In genomic region chr11:50303406-50303805, GRCm38 (mm10) we compare ENCODE assay signal across 23 mouse cellular contexts. TPM values are rescaled to one million over a fixed set of nuclear protein-coding genes. Genes with fewer than 3 reads are reported as not detected.
"Had no signal": no experiment of that assay in that cellular context is flagged by ENCODE, and none has a peak within 500 bp of the region (broad histone marks: within the 10 kb centered on the region; RNA-seq: fewer than 3 reads in every experiment).

No protein-coding gene starts in this region.

- H3K4me2 ChIP-seq: lung, embryonic 15.5 days; midbrain, embryonic 11.5 days; midbrain, embryonic 13.5 days; midbrain, embryonic 15.5 days; neural tube, embryonic 13.5 days; neural tube, embryonic 15.5 days had no signal

- H3K9ac ChIP-seq: lung, embryonic 15.5 days; midbrain, embryonic 13.5 days; midbrain, embryonic 15.5 days; neural tube, embryonic 13.5 days; neural tube, embryonic 15.5 days had no signal

- H3K4me1 ChIP-seq: lung, embryonic 15.5 days; midbrain, embryonic 13.5 days; midbrain, embryonic 15.5 days; neural tube, embryonic 13.5 days; neural tube, embryonic 15.5 days had no signal

- H3K27ac ChIP-seq: lung, embryonic 15.5 days; macrophage; midbrain, embryonic 13.5 days; midbrain, embryonic 15.5 days; neural tube, embryonic 13.5 days; neural tube, embryonic 15.5 days had no signal

- H3K4me3 ChIP-seq: lung, embryonic 15.5 days; megakaryocyte, embryonic 14.5 days; midbrain, embryonic 13.5 days; midbrain, embryonic 15.5 days; myocyte; neural tube, embryonic 13.5 days; neural tube, embryonic 15.5 days had no signal

- H3K27me3 ChIP-seq: lung, embryonic 15.5 days; megakaryocyte, embryonic 14.5 days; midbrain, embryonic 13.5 days; midbrain, embryonic 15.5 days; neural tube, embryonic 13.5 days; neural tube, embryonic 15.5 days had no signal

- DNase-seq: lung, adult 2 months; lung, postnatal 14 days; lung, postnatal 36 days; retina, postnatal 1 day; right cerebral cortex, adult 18-20 months; right cerebral cortex, postnatal 25 days; right cerebral cortex, postnatal 4 days; spleen, adult 18-20 months; thymus, adult 18-20 months; thymus, postnatal 14 days; thymus, postnatal 36 days had no signal

- H3K9me3 ChIP-seq: lung, embryonic 15.5 days; megakaryocyte, embryonic 14.5 days; midbrain, embryonic 13.5 days; midbrain, embryonic 15.5 days; neural tube, embryonic 13.5 days; neural tube, embryonic 15.5 days had no signal

- ATAC-seq: lung, postnatal 0 days; midbrain, embryonic 13.5 days; midbrain, embryonic 15.5 days had no signal

RNA-seq across cellular contexts. Expression of gene Cby3, which starts 50.9 kb away (rescaled TPM):
- polyA plus RNA-seq: macrophage; midbrain, embryonic 11.5 days; myocyte; neural tube, embryonic 11.5 days; thymus, postnatal 0 days had no signal
